Mouse (Mus musculus) monocyte, adult 5-6 weeks (primary cell): ENCODE measurements around the gene Cnn1. TPM values are rescaled to one million over a fixed set of nuclear protein-coding genes. Genes with fewer than 3 reads are reported as not detected.
A peak's percentile ranks its signal among the peaks of the same experiment; 100 is the strongest.
"Not testable (repeated sequence)": the region's sequence is repeated elsewhere in the genome, so short reads cannot be mapped to it uniquely, and the experiment has no call there.

ENCODE experiments used
- ATAC-seq: fragments of 153-309, 156-312 bp; replicated peaks from 2 replicates; pipeline ENCODE4 v1.8.0; 2017; ENCODE audit warnings: mild to moderate bottlenecking; ENCODE audit not compliant: low TSS enrichment, insufficient number of reproducible peaks, severe bottlenecking, poor library complexity, low FRiP score
- total RNA-seq: library from RNA; stranded (forward); fragments of 200-1000, 200-491, 200-594 nt; gene quantifications from 3 replicates; pipeline ENCODE4 v1.2.3, GENCODE M21; 2017

Cnn1 gene
- total RNA-seq, 1 experiment from 2014 or later, result not detected

GRCm38 (mm10) chr9:22149426-22150248 is 50.6 kb downstream of the Cnn1 start:
- ATAC-seq, result no peak

- not testable (repeated sequence) for ATAC-seq
Measured at GRCm38 (mm10) chr9:22150249-22150693, 51.3 kb downstream of the Cnn1 start.

- no peak; the same call in 1 of the 2 replicates for ATAC-seq
Measured at GRCm38 (mm10) chr9:22150946-22151345, 51.9 kb downstream of the Cnn1 start.

GRCm38 (mm10) chr9:22153810-22154209 is 54.8 kb downstream of the Cnn1 start:
- ATAC-seq, result no peak

DNA sequence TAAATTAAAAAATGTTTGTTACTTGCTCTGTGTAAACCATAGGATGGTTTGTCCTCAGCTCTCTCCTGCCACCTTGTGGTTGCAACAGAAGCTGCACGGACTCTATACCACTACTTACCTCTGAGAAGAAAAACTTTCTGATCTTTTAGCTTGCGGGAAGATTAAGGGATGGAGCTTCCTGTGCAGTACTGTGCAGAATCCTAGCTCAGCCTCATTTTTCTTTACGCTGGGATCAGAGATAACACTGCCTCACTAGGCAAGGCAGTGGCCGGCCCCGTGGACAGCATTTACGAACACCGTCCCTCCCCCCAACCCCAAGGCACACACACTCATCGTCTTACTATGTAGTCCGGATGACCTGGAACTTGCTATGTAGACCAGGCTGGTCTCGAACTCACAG is 56.6 kb downstream of the Cnn1 start:
- peak; percentile 45; the same call in 1 of the 2 replicates for ATAC-seq

DNA sequence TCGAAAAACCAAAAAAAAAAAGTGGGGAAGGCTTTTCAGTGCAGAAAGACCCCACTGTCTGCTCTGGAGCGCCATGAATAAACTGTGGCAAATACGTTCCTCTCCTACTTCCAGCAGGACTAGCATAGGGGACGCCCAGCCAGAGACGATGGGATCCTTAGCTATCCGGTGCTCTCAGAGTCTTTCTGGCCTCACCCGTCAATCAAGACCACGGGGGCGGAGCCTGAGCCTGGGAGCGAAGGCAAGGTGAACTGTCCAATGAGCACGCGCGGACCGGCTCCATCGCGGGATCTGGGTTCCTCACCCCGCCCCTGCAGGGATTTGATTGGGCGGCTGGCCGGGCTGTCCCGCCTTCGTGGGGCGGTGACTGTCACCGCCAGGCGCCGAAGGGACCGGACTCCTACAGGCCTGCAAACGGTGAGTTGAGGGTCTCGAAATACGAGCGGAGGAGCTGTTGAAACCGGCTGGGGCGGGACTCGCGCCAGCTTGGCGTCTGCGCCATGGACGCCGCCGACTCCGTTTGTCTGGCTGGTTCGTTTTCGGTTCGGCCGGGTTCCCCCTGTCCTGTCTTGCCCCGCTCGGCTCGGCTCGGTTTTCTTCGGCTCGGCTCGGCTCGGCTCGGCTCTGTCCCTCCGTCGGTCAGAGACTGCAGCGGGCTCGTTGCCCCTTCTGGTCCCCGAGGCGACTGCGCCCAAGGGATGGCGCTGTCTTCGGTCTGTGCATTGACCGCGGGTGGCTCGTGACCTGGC is 57.7 kb downstream of the Cnn1 start, which contains the start of gene Pigyl:
Pigyl (plus strand) TSS at position 350 of the 749 bp plus-strand sequence.
- peak; percentile 98 for ATAC-seq

DNA sequence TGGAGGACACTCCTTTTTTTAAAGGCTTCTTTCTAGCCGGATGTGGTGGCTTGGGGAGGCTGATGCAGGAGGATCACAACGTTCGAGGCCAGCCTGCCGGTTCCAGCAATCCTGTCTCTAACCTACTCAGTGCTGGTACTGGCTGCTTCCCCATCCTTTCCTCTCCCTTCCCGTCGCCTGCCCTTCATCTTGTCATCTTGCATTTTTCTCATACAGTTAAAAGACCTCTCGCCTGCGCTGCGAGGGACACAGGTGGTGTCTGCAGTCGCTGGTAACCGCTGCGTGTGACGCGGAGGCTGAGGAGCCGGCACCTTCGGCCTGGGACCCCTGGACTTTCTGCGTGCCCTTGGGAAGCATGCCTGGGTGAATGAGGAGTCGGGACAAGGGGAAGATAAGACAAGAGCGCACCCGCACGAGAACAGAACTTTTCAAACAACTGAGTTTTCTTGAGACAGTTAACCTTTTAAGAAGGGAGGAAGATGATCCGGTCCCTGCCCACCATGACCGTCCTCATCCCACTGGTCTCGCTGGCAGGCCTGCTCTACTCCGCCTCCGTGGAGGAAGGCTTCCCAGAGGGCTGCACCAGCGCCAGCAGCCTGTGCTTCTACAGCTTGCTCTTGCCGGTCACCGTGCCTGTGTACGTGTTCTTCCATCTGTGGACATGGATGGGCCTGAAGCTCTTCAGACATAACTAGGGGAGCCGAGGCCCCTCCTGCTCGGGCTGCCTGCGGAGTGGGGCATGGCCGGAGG is 58.7 kb downstream of the Cnn1 start:
- ATAC-seq, result no peak

Other genes starting within 250 kb of the Cnn1 start
- gene Dock6, start 246.6 kb upstream of the Cnn1 start, total RNA-seq, result 0.32 to 15.0 TPM (median 6.1 TPM) in 3 replicates
- 8.4 to 22.7 TPM (median 18.5 TPM) in 3 replicates for gene Rab3d, start 181.0 kb upstream of the Cnn1 start, total RNA-seq
- gene Ccdc159, start 171.7 kb upstream of the Cnn1 start, total RNA-seq, result 0.21 TPM in 1 of 3 replicates, not detected in the others
- gene Tmem205, start 171.7 kb upstream of the Cnn1 start, total RNA-seq, result 1.1 to 5.0 TPM (median 4.0 TPM) in 3 replicates
- gene Plppr2, start 162.2 kb upstream of the Cnn1 start, total RNA-seq, result 0.58 TPM in 1 of 3 replicates, not detected in the others
- gene Swsap1, start 143.5 kb upstream of the Cnn1 start, total RNA-seq, result 2.2 to 5.5 TPM (median 2.5 TPM) in 3 replicates
- gene Epor, start 135.7 kb upstream of the Cnn1 start, total RNA-seq, result not detected in 3 replicates
- gene Rgl3, start 109.8 kb upstream of the Cnn1 start, total RNA-seq, result 0.29 TPM in 1 of 3 replicates, not detected in the others
- gene Ccdc151, start 96.6 kb upstream of the Cnn1 start, total RNA-seq, result 1.9 TPM in 1 of 3 replicates, not detected in the others
- gene Prkcsh, start 96.4 kb upstream of the Cnn1 start, total RNA-seq, result 49.4 to 96.0 TPM (median 60.8 TPM) in 3 replicates
- not detected in 3 replicates for gene Elavl3, start 47.2 kb upstream of the Cnn1 start, total RNA-seq
- gene Gm49318, start 28.0 kb upstream of the Cnn1 start, total RNA-seq, result not detected in 3 replicates
- 8.5 to 13.4 TPM (median 13.1 TPM) in 3 replicates for gene Zfp653, start 27.8 kb upstream of the Cnn1 start, total RNA-seq
- gene Ecsit, start 13.8 kb upstream of the Cnn1 start, total RNA-seq, result 7.4 to 18.5 TPM (median 15.5 TPM) in 3 replicates
- 22.0 to 30.4 TPM (median 24.7 TPM) in 3 replicates for gene Elof1, start 18.0 kb downstream of the Cnn1 start, total RNA-seq
- gene Acp5, start 36.5 kb downstream of the Cnn1 start, total RNA-seq, result 24.2 to 38.4 TPM (median 30.8 TPM) in 3 replicates
- 11.5 to 20.1 TPM (median 15.5 TPM) in 3 replicates for gene Pigyl, start 57.6 kb downstream of the Cnn1 start, total RNA-seq
- gene Zfp872, start 88.9 kb downstream of the Cnn1 start, total RNA-seq, result not detected in 3 replicates
- 27.3 to 53.9 TPM (median 30.7 TPM) in 3 replicates for gene Zfp809, start 126.5 kb downstream of the Cnn1 start, total RNA-seq
- 0.29 to 2.5 TPM (median 2.2 TPM) in 3 replicates for gene Zfp599, start 160.7 kb downstream of the Cnn1 start, total RNA-seq
- gene Zfp810, start 208.4 kb downstream of the Cnn1 start, total RNA-seq, result 20.8 to 34.3 TPM (median 31.1 TPM) in 3 replicates